Mouse (Mus musculus): ENCODE measurements around the gene Gm28038. TPM values are rescaled to one million over a fixed set of nuclear protein-coding genes. Genes with fewer than 3 reads are reported as not detected.

Gene Gm28038
- polyA plus RNA-seq, 1 experiment from 2014 or later = not detected

- no peak for TF ChIP-seq CTCF (IDR thresholded peaks at IDR 0.05)
- ChIA-PET CTCF (no interaction called here), POLR2A (no interaction called here)
- ATAC-seq (no peak), DNase-seq (ENCODE audit: low read depth, low spot score) (no peak)
- in situ Hi-C loops (cut with MboI; ENCODE audit: low pct_unique_long_range_greater_than_20kb) = loop anchor here (10.0 kb wide), 1 partner anchor 90 kb away; the partner anchor contains the start of genes Endog and Spout1
- H3K27me3 ChIP-seq = no peaks in the 10 kb centered on the region
Observed at GRCm38 (mm10) chr2:30264671-30265519, 15.9 kb upstream of the Gm28038 start.

DNA sequence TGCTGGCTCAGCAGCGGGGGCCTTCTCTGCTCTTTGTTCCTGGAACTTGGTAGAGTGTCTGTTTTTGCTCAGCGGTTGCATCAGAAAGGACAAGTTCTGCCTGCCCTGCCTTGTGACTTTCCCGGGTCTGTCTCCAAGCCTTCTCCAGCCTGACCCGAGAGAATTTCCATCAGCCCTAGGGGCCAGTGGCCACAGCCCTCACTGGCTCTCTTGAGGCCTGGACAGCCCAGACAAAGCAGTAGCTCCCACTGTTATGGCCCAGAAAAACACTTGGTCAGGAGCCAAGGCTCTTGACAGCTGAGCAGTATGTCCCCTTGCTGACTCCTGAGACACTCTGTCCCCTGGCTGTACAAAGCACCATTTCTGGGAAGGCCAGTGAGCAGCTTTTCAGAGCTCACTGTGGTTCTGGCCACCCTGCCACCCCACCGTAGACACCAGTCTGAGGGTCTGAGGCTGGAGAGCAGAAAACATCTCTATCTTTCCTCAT lies 15.0 kb upstream of the Gm28038 start, which contains the start of gene Phyhd1:
Phyhd1 (plus strand) TSS at position 437 of the 487 bp plus-strand sequence.
- DNase-seq (ENCODE audit: low read depth, low spot score) (no peak), ATAC-seq (no peak)
- H3K27me3 ChIP-seq = no peaks in the 10 kb centered on the region
- ChIA-PET POLR2A (interaction anchor here (1.0 to 1.5 kb wide), 3 partner anchors 9 to 24 kb away, joined by 3 to 7 read pairs (median 3); partner anchors contain the start of genes Dolk and Nup188), CTCF (no interaction called here)
- in situ Hi-C loops (cut with MboI; ENCODE audit: low pct_unique_long_range_greater_than_20kb) = loop anchor here (10.0 kb wide), 1 partner anchor 91 kb away; the partner anchor contains the start of genes Endog and Spout1
- no peak for TF ChIP-seq CTCF (IDR thresholded peaks at IDR 0.05)

DNA sequence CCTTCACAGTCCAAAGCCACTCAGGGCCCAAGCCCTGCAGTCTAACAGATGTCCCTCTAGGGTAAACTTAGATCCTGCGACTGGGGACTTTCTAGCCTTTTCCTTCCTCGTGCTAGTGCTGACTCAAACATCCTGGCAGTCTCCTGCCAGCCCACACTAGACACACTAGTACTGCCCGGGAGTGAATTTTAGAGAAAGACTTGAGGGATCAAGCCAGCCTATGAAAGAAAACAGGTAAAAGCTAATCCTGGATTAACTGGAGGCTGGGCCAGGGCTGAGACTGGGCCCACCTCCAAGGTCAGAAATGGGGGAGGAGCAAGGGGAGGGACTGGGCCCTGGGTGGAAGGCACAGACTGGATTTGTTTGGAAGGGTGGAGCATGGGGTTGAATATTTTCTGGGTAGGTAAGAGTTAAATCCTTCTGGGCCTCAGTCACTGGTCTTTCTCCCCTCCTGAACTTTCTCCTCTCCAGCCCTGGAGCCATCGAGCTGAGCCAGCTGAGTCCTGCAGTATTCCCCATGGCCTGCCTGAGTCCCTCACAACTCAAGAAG lies 14.4 kb upstream of the Gm28038 start:
- ATAC-seq (peak; percentile 34), DNase-seq (ENCODE audit: low read depth, low spot score) (no peak)
- H3K27me3 ChIP-seq = no peaks in the 10 kb centered on the region
- in situ Hi-C loops (cut with MboI; ENCODE audit: low pct_unique_long_range_greater_than_20kb) = loop anchor here (10.0 kb wide), 1 partner anchor 92 kb away; the partner anchor contains the start of genes Endog and Spout1
- POLR2A ChIA-PET = interaction anchor here (0.8 to 1.5 kb wide), 4 partner anchors 9 to 90 kb away, joined by 3 to 7 read pairs (median 3); partner anchors contain the start of genes Dolk and Nup188
- CTCF ChIA-PET = interaction anchor here (1.3 to 2.0 kb wide), 2 partner anchors 29 to 93 kb away, joined by 3 to 4 read pairs; partner anchors contain the start of gene Lrrc8a
- TF ChIP-seq CTCF (IDR thresholded peaks at IDR 0.05) = no peak

- no peak for TF ChIP-seq CTCF (IDR thresholded peaks at IDR 0.05)
- DNase-seq (ENCODE audit: low read depth, low spot score) = no peak
- in situ Hi-C loops (cut with MboI; ENCODE audit: low pct_unique_long_range_greater_than_20kb) = loop anchor here (10.0 kb wide), 1 partner anchor 93 kb away; the partner anchor contains the start of genes Endog and Spout1
- ATAC-seq = no peak
- POLR2A ChIA-PET = no interaction called here
- H3K27me3 ChIP-seq = no peaks in the 10 kb centered on the region
- CTCF ChIA-PET = interaction anchor here (1.3 to 2.0 kb wide), 2 partner anchors 30 to 94 kb away, joined by 3 to 4 read pairs; partner anchors contain the start of gene Lrrc8a
Observed at GRCm38 (mm10) chr2:30267466-30267865, 13.4 kb upstream of the Gm28038 start.

DNA sequence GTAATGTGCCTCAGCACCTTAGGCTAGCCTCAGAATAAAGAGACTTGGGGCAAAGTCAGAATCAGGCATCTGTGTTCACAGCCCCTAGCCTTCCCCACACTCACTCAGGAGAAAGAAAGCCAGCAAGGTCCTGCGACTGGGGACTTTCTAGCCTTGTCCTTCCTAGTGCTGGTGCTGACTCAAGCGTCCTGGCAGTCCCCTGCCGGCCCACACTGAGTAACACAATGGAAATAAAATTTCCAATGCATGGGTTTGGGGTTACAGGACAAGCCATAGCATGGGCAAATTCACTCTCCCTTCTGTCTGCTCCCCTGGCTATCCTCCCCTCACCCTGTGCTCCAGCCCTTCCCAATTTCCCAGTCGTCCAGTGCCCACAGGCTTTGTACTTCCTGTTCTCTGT lies 12.5 kb upstream of the Gm28038 start:
- POLR2A ChIA-PET = no interaction called here
- no peaks in the 10 kb centered on the region for H3K27me3 ChIP-seq
- in situ Hi-C loops (cut with MboI; ENCODE audit: low pct_unique_long_range_greater_than_20kb) = loop anchor here (10.0 kb wide), 1 partner anchor 94 kb away; the partner anchor contains the start of genes Endog and Spout1
- no peak for TF ChIP-seq CTCF (IDR thresholded peaks at IDR 0.05)
- DNase-seq (ENCODE audit: low read depth, low spot score) (no peak), ATAC-seq (no peak)
- CTCF ChIA-PET = no interaction called here

DNA sequence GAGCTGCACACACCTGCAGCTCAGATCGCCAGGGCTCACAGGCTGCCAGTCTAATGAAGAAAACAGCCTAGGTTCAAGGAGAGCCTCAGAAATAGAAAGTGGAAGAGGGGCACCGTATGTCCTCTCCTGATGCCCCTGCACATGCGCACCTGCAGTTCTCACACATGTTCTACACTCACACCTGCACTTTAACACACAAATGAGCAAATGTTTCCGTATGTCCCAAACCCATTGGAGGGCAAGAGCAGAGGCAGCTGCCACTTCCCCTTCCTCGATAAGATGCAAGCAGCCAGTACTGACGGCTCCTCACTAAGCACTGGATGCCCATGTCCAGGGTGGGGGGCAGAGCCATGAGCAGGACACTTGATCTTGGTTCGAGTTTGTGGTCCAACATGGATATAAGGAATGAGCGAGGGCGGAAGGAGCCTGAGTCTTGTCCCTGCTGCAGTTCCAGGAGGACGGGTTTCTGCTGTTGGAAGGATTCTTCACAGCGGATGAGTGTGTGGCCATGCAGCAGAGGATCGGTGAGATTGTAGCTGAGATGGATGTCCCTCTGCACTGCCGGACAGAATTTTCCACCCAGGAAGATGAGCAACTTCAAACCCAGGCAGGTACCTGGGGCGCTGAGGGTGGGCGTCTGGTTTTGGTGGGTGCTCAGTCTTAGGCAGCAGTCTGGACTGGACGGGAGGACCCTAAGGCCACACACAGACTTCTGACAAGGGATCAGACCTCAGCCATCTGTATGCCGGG lies 11.4 kb upstream of the Gm28038 start:
- H3K27me3 ChIP-seq = no peaks in the 10 kb centered on the region
- POLR2A ChIA-PET = interaction anchor here (0.9 kb wide), 1 partner anchor 27 kb away, joined by 3 read pairs; no protein-coding TSS in a partner anchor
- in situ Hi-C loops (cut with MboI; ENCODE audit: low pct_unique_long_range_greater_than_20kb) = loop anchor here (10.0 kb wide), 1 partner anchor 95 kb away; the partner anchor contains the start of genes Endog and Spout1
- no peak for DNase-seq (ENCODE audit: low read depth, low spot score)
- ATAC-seq = no peak
- CTCF ChIA-PET = interaction anchor here (1.6 kb wide), 1 partner anchor 108 kb away, joined by 3 read pairs; no protein-coding TSS in a partner anchor
- no peak for TF ChIP-seq CTCF (IDR thresholded peaks at IDR 0.05)

DNA sequence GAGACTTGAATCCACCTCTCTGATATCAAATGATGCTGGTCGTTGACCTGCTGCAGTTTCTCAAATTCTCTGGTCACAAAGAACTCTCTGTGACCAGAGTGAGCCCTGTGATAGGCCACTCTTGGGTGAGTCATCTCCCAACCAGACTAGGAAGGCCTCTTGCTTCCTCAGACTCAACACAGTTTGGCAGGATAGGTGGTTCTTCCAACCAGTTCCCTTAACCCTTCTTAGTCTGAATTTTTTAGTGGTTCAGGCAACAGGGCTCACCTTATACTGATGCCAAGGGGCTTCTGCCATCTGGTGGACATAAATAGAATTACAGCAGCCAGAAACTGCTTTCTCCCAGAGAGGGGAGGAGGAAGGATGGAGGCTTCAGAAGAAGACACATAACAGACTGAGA lies 10.7 kb upstream of the Gm28038 start:
- peak; percentile 56 for ATAC-seq
- TF ChIP-seq CTCF (IDR thresholded peaks at IDR 0.05) = peak; percentile 88
- in situ Hi-C loops (cut with MboI; ENCODE audit: low pct_unique_long_range_greater_than_20kb) = no loop called here
- POLR2A ChIA-PET = interaction anchor here (0.9 kb wide), 1 partner anchor 28 kb away, joined by 3 read pairs; no protein-coding TSS in a partner anchor
- CTCF ChIA-PET = interaction anchor here (1.2 to 1.6 kb wide), 2 partner anchors 92 to 108 kb away, joined by 3 read pairs; partner anchors contain the start of gene Spout1
- DNase-seq (ENCODE audit: low read depth, low spot score) = no peak
- H3K27me3 ChIP-seq = no peaks in the 10 kb centered on the region

DNA sequence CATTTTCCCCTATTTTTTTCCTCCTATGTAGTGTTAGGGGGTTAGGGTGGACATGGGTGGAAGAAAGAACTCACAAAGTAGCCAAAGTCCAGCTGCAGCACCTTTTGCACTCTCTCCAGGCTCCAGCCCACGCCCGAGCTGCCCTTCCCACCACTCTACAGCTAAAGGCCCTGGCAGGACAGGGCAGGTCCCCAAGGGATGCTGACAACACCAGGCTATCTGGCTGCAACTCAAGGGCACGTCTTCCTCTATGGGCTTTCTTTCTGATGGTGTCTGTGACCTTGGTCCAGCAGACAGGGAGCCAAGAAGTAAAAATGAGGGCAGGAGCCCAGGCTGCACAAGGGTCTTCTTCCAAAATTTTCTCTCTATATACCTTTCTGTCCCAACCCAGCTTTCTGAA lies 808 bp downstream of the Gm28038 start:
- in situ Hi-C loops (cut with MboI; ENCODE audit: low pct_unique_long_range_greater_than_20kb) = no loop called here
- no peak for DNase-seq (ENCODE audit: low read depth, low spot score)
- H3K27me3 ChIP-seq = no peaks in the 10 kb centered on the region
- CTCF ChIA-PET = no interaction called here
- no peak for ATAC-seq
- TF ChIP-seq CTCF (IDR thresholded peaks at IDR 0.05) = no peak
- POLR2A ChIA-PET = interaction anchor here (1.6 kb wide), 1 partner anchor 10 kb away, joined by 3 read pairs; no protein-coding TSS in a partner anchor

DNA sequence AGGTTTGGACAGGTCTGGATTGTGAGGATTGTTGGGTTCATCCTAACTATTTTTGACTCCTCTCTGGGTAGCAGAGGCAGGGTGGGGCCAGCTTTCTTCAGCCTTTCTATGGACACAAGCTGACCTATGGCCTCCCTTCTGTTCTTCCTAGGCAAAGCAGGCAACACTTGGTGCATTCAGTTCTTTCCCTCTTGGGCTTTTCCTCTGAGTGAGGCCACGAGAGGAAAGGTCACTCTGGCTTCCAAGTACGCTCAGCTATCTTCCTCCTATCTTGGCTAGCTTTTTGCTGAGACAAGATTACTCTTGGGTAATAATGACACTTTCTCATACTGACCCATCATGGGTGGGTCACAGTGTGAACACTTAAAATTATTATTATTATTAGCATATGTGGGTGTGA lies 2.4 kb downstream of the Gm28038 start:
- in situ Hi-C loops (cut with MboI; ENCODE audit: low pct_unique_long_range_greater_than_20kb) = no loop called here
- H3K27me3 ChIP-seq = no peaks in the 10 kb centered on the region
- CTCF ChIA-PET = no interaction called here
- POLR2A ChIA-PET = no interaction called here
- DNase-seq (ENCODE audit: low read depth, low spot score) (no peak), ATAC-seq (no peak)
- TF ChIP-seq CTCF (IDR thresholded peaks at IDR 0.05) = no peak

GRCm38 (mm10) chr2:30285004-30285403 lies 4.2 kb downstream of the Gm28038 start:
- in situ Hi-C loops (cut with MboI; ENCODE audit: low pct_unique_long_range_greater_than_20kb) = no loop called here
- DNase-seq (ENCODE audit: low read depth, low spot score) (no peak), ATAC-seq (no peak)
- CTCF ChIA-PET = no interaction called here
- no peak for TF ChIP-seq CTCF (IDR thresholded peaks at IDR 0.05)
- POLR2A ChIA-PET = no interaction called here
- no peaks in the 10 kb centered on the region for H3K27me3 ChIP-seq

All from Patski (cell line).